Comparison of ENCODE assay signal across 20 mouse cellular contexts in genomic region chr5:107470600-107471329, GRCm38 (mm10). TPM values are rescaled to one million over a fixed set of nuclear protein-coding genes. Genes with fewer than 3 reads are reported as not detected.
DNase-seq lines count a peak whose midpoint lies in the region; ATAC-seq lines count a peak whose summit lies in the region.
"Had no signal": no experiment of that assay in that cellular context is flagged by ENCODE, and none has a peak within 500 bp of the region (broad histone marks: within the 10 kb centered on the region; RNA-seq: fewer than 3 reads in every experiment).

No protein-coding gene starts in this region.

- peak; percentile 88 for ATAC-seq in erythroid progenitor cell, adult 5-6 weeks (replicated peaks; ENCODE audit: low FRiP score, poor library complexity, severe bottlenecking)
- peak; percentile 91 for ATAC-seq in megakaryocyte-erythroid progenitor cell, adult 5-6 weeks (replicated peaks; ENCODE audit: low FRiP score, low TSS enrichment, poor library complexity, severe bottlenecking)
- no peak for ATAC-seq in kidney, embryonic 15.5 days (replicated peaks; ENCODE audit: low FRiP score)
- ATAC-seq: intestine, postnatal 0 days; midbrain, embryonic 15.5 days had no signal

- H3K9me3 ChIP-seq in kidney, embryonic 15.5 days (replicated peaks): no peaks in the 10 kb centered on the region
- H3K9me3 ChIP-seq: hindbrain, embryonic 10.5 days; midbrain, embryonic 15.5 days had no signal

- no peak overlapping the region for H3K4me3 ChIP-seq in kidney, embryonic 15.5 days (replicated peaks)
- H3K4me3 ChIP-seq: heart, adult 2 months; hindbrain, embryonic 10.5 days; limb, embryonic 13.5 days; midbrain, embryonic 15.5 days had no signal

- no peak overlapping the region for H3K4me2 ChIP-seq in kidney, embryonic 15.5 days
- H3K4me2 ChIP-seq: limb, embryonic 13.5 days; midbrain, embryonic 15.5 days had no signal

- H3K4me1 ChIP-seq in kidney, embryonic 15.5 days: no peaks in the 10 kb centered on the region
- H3K4me1 ChIP-seq: hindbrain, embryonic 10.5 days; limb, embryonic 13.5 days; midbrain, embryonic 15.5 days had no signal

- WGBS in kidney, embryonic 15.5 days: 71% methylated on average over 10 of the region's 10 CpGs

- no peak overlapping the region for H3K27ac ChIP-seq in kidney, embryonic 15.5 days
- H3K27ac ChIP-seq: heart, adult 2 months; hindbrain, embryonic 10.5 days; limb, embryonic 13.5 days; midbrain, embryonic 15.5 days had no signal

- H3K9ac ChIP-seq in kidney, embryonic 15.5 days: no peak overlapping the region
- H3K9ac ChIP-seq: limb, embryonic 13.5 days; midbrain, embryonic 15.5 days had no signal

- peaks cover 19% of the 10 kb centered on the region; the same call in 1 of the 2 replicates for H3K36me3 ChIP-seq in kidney, embryonic 15.5 days

- intact Hi-C loops in left cerebral cortex, postnatal 36 days (cut with DNase I): no loop called here

- peak; percentile 11 to 26 for DNase-seq in adrenal gland, adult (ENCODE audit: inconsistent age in 2 of 2, low spot score in 1 of 2)
- no peak for DNase-seq in adrenal gland, adult 18-20 months (ENCODE audit: low spot score in 2 of 2)
- peak; percentile 17 for DNase-seq in spleen, adult 12 weeks (ENCODE audit: low spot score)
- DNase-seq in spleen, adult 18-20 months: no peak
- no peak for DNase-seq in left cerebral cortex, postnatal 36 days (ENCODE audit: low spot score in 2 of 2)
- DNase-seq: cerebellum, adult 9-10 months; heart, adult 2 months; kidney, postnatal 25 days; thymus, postnatal 4 days had no signal

- H3K27me3 ChIP-seq in kidney, embryonic 15.5 days: no peaks in the 10 kb centered on the region
- H3K27me3 ChIP-seq: limb, embryonic 13.5 days; midbrain, embryonic 15.5 days had no signal

RNA-seq across cellular contexts. Expression of gene Btbd8, which starts 33.0 kb away (rescaled TPM):
- 1 to 10 TPM; 4.9 to 5.6 TPM for total RNA-seq in adrenal gland, adult 18-20 months (2021)
- total RNA-seq in erythroid progenitor cell, adult 5-6 weeks (2015; ENCODE audit: low replicate concordance): 4.7 and 11.3 TPM in 2 replicates
- total RNA-seq in erythroid progenitor cell, adult 5-6 weeks (2017; ENCODE audit: low replicate concordance): 6.4 and 8.7 TPM in 2 replicates
- total RNA-seq in megakaryocyte-erythroid progenitor cell, adult 5-6 weeks (2014; fragmentation: Nextera tagmentation): 4.2 and 7.2 TPM in 2 replicates
- 4.7 and 6.9 TPM in 2 replicates for total RNA-seq in megakaryocyte-erythroid progenitor cell, adult 5-6 weeks (2017)
- polyA plus RNA-seq in kidney, embryonic 15.5 days (2015; fragmentation: Nextera tagmentation; extraction: Ambion mirVana): 4.1 and 4.8 TPM in 2 replicates
- 100 to 1,000 TPM; 159 to 177 TPM for total RNA-seq in left cerebral cortex, postnatal 36 days (2021)

RNA-seq across cellular contexts. Expression of gene Gm42669, which starts 36.7 kb away (rescaled TPM):
- not detected for total RNA-seq in adrenal gland, adult 18-20 months (2021)
- total RNA-seq in erythroid progenitor cell, adult 5-6 weeks (2015; ENCODE audit: low replicate concordance): not detected in 2 replicates
- total RNA-seq in erythroid progenitor cell, adult 5-6 weeks (2017; ENCODE audit: low replicate concordance): 0.08 and 0.39 TPM in 2 replicates
- total RNA-seq in megakaryocyte-erythroid progenitor cell, adult 5-6 weeks (2014; fragmentation: Nextera tagmentation): 0.94 TPM in 1 of 2 replicates, not detected in the other
- total RNA-seq in megakaryocyte-erythroid progenitor cell, adult 5-6 weeks (2017): 0.84 and 1.3 TPM in 2 replicates
- 0.44 and 0.48 TPM in 2 replicates for polyA plus RNA-seq in kidney, embryonic 15.5 days (2015; fragmentation: Nextera tagmentation; extraction: Ambion mirVana)
- total RNA-seq in left cerebral cortex, postnatal 36 days (2021): under 1 TPM; 0.30 to 0.59 TPM
- total RNA-seq: gastrocnemius, adult 18-20 months; heart, adult 2 months had no signal

RNA-seq across cellular contexts. Expression of gene Lpcat2b, which starts 39.4 kb away (rescaled TPM):
- total RNA-seq in adrenal gland, adult 18-20 months (2021): not detected
- not detected in 2 replicates for total RNA-seq in erythroid progenitor cell, adult 5-6 weeks (2015; ENCODE audit: low replicate concordance)
- 0.45 TPM in 1 of 2 replicates, not detected in the other for total RNA-seq in erythroid progenitor cell, adult 5-6 weeks (2017; ENCODE audit: low replicate concordance)
- not detected in 2 replicates for total RNA-seq in megakaryocyte-erythroid progenitor cell, adult 5-6 weeks (2014; fragmentation: Nextera tagmentation)
- not detected in 2 replicates for total RNA-seq in megakaryocyte-erythroid progenitor cell, adult 5-6 weeks (2017)
- polyA plus RNA-seq in kidney, embryonic 15.5 days (2015; fragmentation: Nextera tagmentation; extraction: Ambion mirVana): not detected in 2 replicates
- under 1 TPM in 1 of 2 experiments, not detected in 1; 0.18 TPM for total RNA-seq in left cerebral cortex, postnatal 36 days (2021)
- total RNA-seq: gastrocnemius, adult 18-20 months; heart, adult 2 months had no signal
- polyA plus RNA-seq: brain, embryonic 14.5 days; forebrain, embryonic 11.5 days; hindbrain, embryonic 10.5 days; intestine, postnatal 0 days; limb, embryonic 13.5 days; midbrain, embryonic 15.5 days; neural tube, embryonic 11.5 days had no signal

Comparison
In these comparisons a context has a peak if more than half of its experiments do, and no peak if none do; other contexts are left out.
1. DNase-seq: peak in adrenal gland, adult (2 of 2) and spleen, adult 12 weeks (single experiment); none in adrenal gland, adult 18-20 months (0 of 2), spleen, adult 18-20 months (0 of 2) and left cerebral cortex, postnatal 36 days (0 of 2).
2. RNA of gene Btbd8, which starts 33.0 kb away (total RNA-seq): 159 to 177 TPM in left cerebral cortex, postnatal 36 days; 4.7 to 11.3 TPM in erythroid progenitor cell, adult 5-6 weeks, 4.2 to 7.2 TPM in megakaryocyte-erythroid progenitor cell, adult 5-6 weeks and 4.9 to 5.6 TPM in adrenal gland, adult 18-20 months; every median in the first group is over 10 times any median in the second.